Mouse (Mus musculus) erythroblast, adult 5-6 weeks (primary cell): ENCODE measurements around the gene Rps6ka5. TPM values are rescaled to one million over a fixed set of nuclear protein-coding genes. Genes with fewer than 3 reads are reported as not detected.

Experiments
- ATAC-seq: replicated peaks from 2 replicates; pipeline ENCODE4 v1.8.0; 2016; ENCODE audit warnings: moderate number of reproducible peaks, mild to moderate bottlenecking, moderate TSS enrichment, inconsistent platforms; ENCODE audit not compliant: poor library complexity, low FRiP score, severe bottlenecking
- total RNA-seq, 2 experiments: library from RNA; stranded (forward) in 1 of 2; stranded (reverse) in 1 of 2; fragments of 150-400 nt in 1 of 2; fragments of 200-764, 138-1000 nt in 1 of 2; gene quantifications; 2 replicates each; pipeline versions ENCODE4 v1.2.3 to v1.2.4; 2015 to 2017; ENCODE audit warnings: low replicate concordance in 2 of 2

Rps6ka5 gene
- total RNA-seq, 2 experiments from 2014 or later, result 11.8 to 11.9 TPM

DNA sequence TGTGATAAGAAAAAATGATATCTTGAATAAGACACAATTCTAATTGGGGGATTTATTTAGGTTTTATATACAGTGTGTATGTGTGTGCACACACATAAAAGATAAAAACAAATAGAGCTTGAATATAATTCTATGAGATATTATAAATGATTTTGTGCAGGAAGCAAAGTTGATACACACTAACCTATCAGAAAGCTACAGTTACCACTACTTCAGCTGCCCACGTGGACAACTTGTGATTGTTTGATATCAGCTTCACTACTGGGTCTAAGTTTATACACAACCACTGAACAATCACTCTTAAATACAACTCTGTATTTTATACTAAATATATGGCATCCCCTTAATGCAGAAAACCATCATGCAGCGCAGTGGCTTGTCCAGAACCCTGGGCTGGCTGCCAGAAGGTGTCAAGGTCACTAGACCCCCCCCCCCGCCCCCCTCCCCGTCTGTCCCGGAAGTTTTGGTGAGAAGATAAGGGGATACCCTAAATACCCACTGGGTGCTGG is 113.5 kb downstream of the Rps6ka5 start:
- no peak for ATAC-seq

DNA sequence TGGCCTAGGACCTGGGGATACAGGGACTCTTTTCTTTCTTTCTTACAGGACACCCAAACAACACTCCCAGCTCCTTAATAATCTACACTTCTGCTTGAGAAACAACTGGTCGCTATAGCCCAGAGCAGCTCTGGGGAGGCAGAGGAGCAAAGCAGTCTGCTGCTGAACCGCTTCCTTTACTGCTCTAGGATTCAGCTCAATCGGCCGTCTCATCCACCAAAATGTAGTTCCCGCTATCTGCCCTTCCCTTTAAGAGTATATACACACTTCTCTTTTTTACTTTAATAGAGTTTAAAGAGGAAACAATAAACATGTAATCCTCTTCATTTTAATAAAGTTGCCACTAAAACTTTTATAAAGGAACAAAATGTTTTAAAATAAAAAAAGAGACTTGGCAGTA is 117.0 kb downstream of the Rps6ka5 start:
- no peak for ATAC-seq

DNA sequence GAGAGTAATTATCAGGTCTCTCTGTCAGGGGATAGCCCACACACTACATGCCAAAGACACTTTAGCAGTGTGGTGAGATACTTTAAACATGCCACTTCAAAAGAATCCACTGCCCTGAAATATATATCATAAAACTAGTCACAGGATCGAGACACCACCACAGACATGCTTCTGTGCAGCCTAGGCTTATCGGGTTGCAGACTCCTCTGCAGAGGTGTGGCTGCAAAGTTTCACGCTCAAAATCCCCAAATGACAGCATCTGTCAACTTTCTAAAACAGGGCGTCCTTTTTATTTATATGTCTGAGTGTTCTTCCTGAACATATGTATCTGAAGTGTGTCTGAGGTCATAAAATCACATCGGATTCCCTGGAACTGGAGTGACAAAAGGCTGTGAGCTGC is 117.7 kb downstream of the Rps6ka5 start:
- peak; percentile 54; the same call in 1 of the 2 replicates for ATAC-seq

DNA sequence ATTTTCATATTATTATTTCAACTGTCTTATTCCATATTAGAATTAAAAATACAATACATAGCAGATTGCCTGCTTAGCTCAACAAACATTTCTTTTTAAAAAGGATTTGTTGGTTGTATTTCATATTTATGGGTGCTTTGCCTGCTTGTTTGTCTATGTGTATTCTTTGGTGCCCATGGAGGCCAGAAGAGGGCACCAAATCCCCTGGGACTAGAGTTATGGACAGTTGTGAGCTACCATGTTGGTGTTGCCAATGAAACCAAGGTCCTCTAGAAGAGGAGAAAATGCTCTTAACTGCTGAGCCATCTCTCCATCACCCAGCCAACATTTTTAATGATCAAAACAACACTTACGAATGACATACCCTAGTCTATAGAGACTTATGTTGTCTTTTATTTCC is 120.0 kb downstream of the Rps6ka5 start:
- ATAC-seq, result no peak

DNA sequence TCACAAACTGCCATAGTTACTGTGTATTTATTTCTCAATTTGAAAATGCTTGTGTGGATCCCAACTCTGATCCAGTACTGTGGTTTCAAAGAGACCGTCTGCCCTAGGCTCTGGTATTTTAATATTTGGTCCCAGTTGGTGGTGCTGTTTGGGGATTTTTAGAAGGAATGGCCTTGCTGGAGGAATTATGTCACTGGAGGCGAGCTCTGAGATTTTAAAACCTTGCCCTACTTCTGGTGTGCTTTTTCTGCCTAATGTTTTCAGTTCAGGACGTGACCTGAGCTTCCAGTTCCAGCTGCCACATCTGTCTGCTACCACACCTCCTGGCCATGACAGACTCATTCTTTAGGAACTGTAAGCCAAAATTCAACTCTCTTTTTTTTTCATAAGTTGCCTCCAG is 121.2 kb downstream of the Rps6ka5 start:
- no peak for ATAC-seq

DNA sequence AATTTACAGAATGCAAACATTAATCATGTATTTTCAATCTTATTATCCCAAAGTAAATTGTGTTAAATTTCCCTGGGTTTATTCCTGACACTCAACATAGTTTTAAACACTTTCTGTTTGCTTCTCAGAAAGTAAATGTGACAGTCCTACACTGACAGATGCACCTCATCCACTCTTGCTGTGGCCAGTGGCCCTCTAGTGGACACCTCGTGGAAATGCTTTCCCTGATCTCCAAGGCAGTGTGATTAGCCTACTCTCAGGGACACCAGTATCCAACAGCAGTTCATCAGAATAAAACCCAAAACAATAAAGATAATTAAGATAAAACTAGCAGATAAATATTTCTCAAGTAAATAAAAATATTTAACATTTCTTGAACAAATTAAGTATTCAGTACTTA is 122.2 kb downstream of the Rps6ka5 start:
- peak; percentile 87 for ATAC-seq

DNA sequence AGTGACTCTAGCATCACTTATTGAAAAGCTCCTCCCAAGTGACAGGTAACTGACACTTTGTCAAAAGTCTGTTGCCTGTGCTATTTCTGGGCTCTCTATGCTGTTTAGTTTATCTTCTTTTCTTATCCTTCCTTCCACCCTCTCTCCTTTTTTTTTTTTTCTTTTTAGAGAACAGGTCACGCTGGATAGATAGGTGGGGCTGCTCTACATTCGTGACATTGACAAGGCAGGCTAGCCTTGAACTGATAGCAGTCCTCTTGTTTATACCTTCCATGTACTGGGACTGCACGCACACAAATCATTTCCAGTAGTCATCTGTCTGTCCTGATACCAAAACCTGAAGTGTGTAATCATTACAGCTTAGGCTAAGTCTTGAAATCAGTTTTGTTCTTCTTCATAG is 132.1 kb downstream of the Rps6ka5 start:
- no peak for ATAC-seq

DNA sequence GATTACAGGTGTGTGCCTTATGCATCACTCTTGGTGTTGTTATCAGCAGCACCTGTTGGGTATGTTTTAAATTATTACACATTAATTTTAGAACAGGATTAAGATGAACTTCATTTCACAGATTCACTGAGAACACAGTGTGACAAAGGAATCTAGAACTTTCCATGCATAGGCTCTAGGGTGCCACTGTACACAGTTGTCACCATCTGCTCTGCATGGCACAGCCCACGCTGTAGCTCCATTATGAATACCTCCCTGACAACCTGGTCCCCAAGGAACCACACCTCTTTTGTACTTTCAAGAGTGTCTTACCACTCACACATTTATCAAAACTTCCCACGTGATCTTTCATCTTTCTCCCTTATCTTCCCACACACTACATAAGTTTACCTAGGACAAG is 140.2 kb downstream of the Rps6ka5 start:
- ATAC-seq, result no peak

DNA sequence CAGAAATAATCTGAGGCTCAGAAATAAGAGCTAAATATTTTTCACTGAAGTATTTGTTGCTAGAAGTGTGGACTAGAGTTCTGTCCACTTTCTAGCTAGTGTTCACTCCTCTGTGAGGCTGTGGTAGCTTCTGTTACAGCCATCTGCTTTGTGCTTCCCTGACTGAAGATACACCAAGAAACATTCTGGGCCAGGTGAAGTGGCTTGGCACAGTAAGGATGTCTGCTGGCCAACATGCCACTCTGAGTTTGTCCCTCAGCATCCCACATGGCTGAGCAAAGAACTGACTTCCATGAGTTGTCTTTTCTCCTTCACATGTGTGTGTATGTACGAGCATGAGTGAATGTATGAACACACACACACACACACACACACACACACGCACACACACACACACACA is 147.6 kb downstream of the Rps6ka5 start:
- ATAC-seq, result no peak

DNA sequence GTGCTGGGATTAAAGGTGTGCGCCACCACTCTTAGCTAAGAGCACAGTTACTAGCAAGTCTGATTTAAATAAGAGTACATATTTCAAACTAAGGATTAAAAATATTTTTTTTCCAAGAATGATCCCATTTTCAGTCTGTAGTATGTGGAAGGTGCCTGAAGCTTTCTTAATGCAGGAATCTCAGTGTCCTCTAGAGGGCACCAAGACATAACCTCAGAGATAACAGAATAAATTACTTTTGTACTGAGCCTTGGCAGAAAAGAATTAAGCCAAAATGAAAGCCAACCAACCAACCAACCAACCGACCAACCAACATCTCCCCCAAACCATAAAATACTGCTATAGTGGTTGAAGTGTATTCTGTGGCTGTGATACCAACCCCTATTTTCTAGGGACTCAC is 148.5 kb downstream of the Rps6ka5 start:
- 0 out of 2 replicates have a peak, but pooled peaks have one; percentile 69 for ATAC-seq

DNA sequence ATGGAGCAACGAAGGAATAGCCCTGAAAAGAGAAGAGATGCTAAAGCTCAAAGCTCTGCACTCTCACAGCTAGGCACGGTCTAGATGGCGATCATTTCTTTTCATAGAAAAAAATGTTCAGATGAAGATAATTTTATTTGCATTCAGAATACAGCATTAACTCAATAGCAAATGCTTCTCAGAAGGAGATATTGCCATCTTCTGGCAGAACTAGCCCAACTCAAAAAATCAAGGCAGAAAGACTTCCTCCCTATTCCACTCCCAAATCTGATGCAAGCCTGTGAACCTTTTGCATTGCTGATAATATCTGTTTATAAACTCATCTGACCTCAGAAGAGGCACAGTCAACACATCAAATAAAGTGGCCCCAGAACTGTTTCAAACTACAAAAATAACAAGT is 151.0 kb downstream of the Rps6ka5 start:
- no peak for ATAC-seq

DNA sequence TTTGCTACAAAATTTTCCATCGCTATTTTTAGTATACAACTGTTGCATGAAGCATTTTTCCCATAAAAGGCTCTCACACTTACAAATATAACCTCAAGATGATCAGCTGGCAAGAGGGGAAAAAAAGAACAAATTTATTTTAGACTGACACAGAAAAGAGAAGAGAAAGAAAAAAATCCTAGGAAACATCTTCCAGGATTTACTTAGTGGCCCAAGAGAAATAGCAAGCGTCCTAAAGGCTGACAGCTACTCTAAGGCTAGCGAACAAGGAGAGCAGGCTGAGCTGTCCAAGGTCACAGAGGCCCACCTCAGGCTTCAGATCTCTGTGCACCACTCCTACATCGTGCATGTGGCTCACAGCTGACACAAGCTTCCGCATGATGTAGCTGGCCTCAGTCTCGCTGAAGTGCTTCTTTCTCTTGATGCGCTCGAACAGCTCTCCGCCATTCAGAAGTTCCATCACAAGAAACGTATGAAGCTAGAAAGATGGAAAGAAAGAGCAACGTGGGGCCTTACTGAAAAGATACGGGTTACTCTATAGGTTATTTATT is 156.2 kb downstream of the Rps6ka5 start:
- ATAC-seq, result no peak

DNA sequence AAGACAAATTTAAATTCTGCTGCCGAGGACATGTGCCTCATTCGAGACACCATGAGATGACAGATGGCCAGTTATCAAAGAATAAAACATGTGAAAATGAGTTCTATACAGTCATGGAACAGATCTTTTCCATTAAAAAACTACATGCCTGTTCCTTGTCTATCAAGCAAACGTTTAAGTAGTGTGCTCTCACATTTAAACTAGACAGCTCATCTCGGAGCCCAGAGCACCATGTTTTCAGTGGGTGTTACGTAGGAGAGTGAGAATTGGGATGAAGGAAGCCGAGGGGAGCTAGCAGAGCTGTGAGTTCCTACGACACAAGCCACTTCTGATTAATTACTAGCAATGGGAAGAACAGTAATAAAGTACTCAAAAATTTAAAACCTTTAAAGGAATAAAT is 158.0 kb downstream of the Rps6ka5 start:
- ATAC-seq, result no peak

DNA sequence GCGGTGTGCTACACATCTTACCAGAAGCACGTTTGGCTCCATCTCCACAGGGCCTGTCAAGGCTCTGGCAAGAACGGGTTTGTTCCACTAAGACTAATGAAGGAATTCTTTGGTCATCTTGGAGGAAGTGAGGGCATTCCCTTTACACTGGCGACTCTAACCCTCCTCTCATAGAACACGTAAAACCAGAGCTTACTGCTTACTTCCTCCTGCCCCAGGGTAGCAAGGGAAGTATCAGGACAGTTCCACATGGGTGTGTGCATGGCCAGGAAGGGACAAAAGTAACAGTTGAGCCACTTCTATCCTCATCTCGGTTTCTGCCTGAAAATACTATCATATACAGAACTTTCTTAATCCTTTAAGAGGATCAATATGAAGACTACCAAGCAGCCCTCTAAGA is 158.7 kb downstream of the Rps6ka5 start:
- ATAC-seq, result no peak

DNA sequence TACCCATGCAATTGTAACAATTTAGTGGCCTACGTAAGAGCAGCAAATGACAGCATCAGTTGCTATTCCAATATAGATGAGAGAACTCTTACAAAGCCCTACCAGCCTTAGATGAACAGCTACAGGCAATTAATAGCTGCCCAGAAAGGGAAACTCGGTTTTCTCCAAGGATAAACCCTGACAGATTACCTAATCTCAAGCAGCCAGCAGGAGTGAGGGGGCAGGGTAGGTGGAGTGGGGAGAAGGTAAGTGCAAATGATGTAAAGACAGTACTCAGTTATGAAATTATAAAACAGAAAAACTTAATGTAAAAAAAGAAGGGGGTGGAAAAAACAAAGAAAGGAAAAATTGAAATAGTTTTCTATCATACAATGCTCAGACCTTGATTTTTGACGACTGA is 159.2 kb downstream of the Rps6ka5 start:
- no peak for ATAC-seq

DNA sequence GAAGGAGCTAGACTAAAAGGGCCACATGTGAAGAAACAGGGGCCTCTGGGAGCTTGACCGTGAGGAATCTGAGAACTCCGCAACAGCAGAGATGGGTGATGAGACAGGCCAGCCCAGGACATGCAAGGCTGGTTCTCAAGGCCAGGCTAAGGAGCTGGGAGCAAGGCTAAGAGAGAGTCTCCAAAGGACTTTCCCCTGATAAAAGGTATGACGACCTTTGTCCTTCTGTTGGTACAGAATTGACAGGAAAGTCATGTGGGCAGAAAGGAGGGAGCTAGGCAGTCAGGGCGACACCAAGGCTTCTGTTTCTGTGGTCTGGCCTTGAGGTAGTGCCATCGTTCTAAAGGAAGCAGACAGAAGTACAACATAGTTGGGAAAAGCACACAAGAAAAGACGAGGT is 173.1 kb downstream of the Rps6ka5 start:
- ATAC-seq, result no peak

DNA sequence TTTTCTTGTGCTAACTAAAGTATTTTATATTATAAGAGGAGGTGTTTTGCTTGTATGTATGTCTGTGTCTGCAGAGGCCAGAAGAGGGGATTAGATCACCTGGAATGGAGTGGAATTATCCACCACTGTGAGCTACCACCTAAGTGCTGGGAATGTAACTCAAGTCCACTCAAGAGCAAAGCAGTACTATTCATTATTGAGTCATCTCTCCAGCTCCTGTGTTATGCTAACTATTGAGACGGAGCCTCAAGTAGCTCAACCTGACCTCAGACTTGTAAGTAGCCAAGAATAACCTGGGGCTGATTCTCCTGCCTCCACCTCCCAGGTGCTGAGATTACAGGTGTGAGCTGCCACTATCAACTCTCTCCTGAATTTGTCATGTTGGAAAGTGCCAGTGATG is 174.8 kb downstream of the Rps6ka5 start:
- no peak for ATAC-seq

DNA sequence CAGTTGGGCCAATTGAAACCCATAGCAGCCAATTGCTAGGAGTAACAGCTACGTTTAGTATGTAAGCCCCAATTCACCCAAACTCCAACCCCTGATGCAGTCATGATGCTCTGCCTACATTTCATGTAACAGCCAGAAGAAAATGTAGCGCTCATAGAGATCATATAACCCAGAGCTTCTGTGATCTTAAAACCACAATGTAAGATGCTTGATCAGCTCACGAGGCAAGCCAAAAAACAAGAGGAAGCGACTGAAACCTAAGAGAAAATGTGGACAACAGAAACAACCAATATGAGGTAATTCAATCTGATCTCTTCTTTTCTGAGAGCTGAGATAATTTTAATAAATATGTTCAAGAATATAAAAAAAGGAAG is 182.6 kb downstream of the Rps6ka5 start:
- no peak for ATAC-seq

DNA sequence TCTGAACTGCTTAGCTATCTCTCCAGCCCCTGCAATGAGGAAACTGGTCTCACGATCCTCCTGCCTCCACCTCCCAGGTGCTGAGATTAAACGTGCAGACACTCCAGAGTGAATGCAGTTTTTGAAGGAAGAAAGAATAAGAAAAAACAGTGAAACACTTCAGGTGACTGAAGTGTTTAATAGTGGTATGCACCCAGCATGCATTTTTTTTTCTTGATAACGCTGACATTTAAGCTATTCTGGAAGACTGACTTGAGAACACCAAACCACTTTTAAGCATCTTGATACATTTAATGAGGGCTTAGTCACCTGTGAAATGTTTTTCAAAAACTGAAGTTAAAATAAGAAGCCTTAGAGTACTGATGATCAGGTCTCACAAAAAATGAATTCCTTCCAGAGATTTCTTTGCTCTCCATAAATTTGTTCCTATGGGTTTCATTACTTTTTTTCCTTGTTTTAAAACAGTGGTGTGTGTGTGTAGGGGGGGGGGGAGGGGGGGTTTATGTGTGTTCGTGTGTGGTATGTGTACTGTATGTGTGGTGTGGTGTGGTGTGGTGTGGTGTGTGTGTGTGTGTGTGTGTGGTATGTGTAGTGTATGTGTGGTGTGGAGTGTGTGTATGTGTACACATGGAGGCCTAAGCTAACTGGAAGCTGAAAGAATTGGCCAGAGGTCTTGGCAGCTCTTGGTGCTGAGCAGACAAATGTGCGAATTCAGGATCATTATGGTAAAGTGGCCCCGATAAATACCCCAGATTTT is 183.2 kb downstream of the Rps6ka5 start:
- no peak for ATAC-seq

DNA sequence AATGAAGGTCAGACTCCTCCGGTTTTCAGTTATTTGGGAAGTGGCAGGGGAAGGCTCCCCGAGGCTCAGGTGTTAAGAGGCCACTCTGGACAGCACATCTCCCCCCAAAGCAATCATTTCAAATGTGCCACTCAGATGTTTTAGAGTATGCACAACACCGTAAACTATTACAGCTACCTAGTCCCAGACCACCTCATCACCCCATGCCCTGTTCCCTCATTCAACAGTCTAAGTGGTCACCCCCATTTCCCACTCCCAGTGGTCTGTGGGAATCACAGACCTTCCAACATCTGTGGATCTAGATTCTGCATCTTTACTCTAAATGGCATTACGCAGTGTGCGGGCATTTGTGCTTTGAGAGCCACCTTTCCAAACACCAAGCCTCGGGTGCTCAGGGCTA is 184.3 kb downstream of the Rps6ka5 start:
- ATAC-seq, result no peak

DNA sequence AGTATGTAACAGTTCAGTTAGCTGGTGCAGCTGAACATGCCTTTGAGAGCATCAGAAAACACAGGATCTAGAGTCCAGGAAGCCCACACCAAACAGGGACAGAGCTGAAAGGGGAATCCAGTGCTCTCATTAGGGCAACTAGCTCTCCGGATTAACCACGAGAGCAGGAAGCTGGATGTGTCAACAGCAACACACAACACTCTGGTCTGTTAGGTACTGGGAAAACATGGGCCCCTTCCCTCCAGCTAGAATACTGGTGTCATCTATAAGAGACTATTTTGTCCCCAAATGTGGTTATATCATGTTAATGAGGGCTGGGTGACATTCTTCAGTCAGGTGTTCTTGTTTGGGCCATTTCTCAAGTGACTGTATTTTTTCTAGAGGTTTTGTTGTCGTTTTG is 184.7 kb downstream of the Rps6ka5 start:
- ATAC-seq, result no peak
